Mouse (Mus musculus): ENCODE results near the gene Cmpk1. TPM values are rescaled to one million over a fixed set of nuclear protein-coding genes. Genes with fewer than 3 reads are reported as not detected.

Gene Cmpk1
- polyA plus RNA-seq, 1 experiment: 143 TPM

- no peak overlapping the region for H3K4me3 ChIP-seq (ENCODE audit: insufficient read depth, low read length)
- H3K27ac ChIP-seq (ENCODE audit: insufficient read depth, low read depth, low read length): no peak overlapping the region
- H3K4me1 ChIP-seq (ENCODE audit: control insufficient read depth, insufficient read depth, low read length): no peaks in the 10 kb centered on the region
- TF ChIP-seq POLR2A (IDR thresholded peaks at IDR 0.05; ENCODE audit: borderline replicate concordance, low read depth, low read length) (no peak), CTCF (IDR thresholded peaks at IDR 0.05; ENCODE audit: low read depth, low read length) (peak; percentile 46; the same call in 1 of the 2 replicates)
Measured at GRCm38 (mm10) chr4:114947395-114947794, 39.6 kb downstream of the Cmpk1 start.

GRCm38 (mm10) chr4:114946416-114946815 lies 40.6 kb downstream of the Cmpk1 start:
- H3K4me1 ChIP-seq (ENCODE audit: control insufficient read depth, insufficient read depth, low read length): no peaks in the 10 kb centered on the region
- H3K27ac ChIP-seq (ENCODE audit: insufficient read depth, low read depth, low read length): no peak overlapping the region
- TF ChIP-seq CTCF (IDR thresholded peaks at IDR 0.05; ENCODE audit: low read depth, low read length) (no peak), POLR2A (IDR thresholded peaks at IDR 0.05; ENCODE audit: borderline replicate concordance, low read depth, low read length) (no peak)
- no peak overlapping the region for H3K4me3 ChIP-seq (ENCODE audit: insufficient read depth, low read length)

DNA sequence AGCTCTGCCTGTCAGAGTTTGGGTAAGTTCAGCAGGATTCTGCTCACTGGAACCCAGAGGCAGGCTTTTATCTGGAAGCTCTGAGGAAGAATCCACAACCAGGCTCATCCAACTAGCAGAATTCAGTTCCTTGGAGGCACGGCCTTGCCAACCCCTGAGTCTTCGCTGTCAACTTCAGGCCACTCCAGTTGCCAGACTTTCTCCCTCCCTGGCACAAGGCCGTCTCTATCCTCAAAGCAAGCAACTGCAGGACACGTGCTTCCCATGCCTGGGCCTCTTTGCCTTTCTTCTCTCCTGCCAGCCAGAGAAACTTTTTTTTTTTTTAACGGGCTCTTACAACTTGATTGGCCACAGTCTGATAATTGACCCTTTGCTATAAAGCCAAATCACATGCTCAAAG lies 42.0 kb downstream of the Cmpk1 start:
- no peaks in the 10 kb centered on the region for H3K4me1 ChIP-seq (ENCODE audit: control insufficient read depth, insufficient read depth, low read length)
- no peak overlapping the region for H3K4me3 ChIP-seq (ENCODE audit: insufficient read depth, low read length)
- TF ChIP-seq POLR2A (IDR thresholded peaks at IDR 0.05; ENCODE audit: borderline replicate concordance, low read depth, low read length) (no peak), CTCF (IDR thresholded peaks at IDR 0.05; ENCODE audit: low read depth, low read length) (no peak)
- no peak overlapping the region for H3K27ac ChIP-seq (ENCODE audit: insufficient read depth, low read depth, low read length)

GRCm38 (mm10) chr4:114942583-114942982 lies 44.5 kb downstream of the Cmpk1 start:
- no peaks in the 10 kb centered on the region for H3K4me1 ChIP-seq (ENCODE audit: control insufficient read depth, insufficient read depth, low read length)
- no peak for TF ChIP-seq POLR2A (IDR thresholded peaks at IDR 0.05; ENCODE audit: borderline replicate concordance, low read depth, low read length)
- no peak for TF ChIP-seq CTCF (IDR thresholded peaks at IDR 0.05; ENCODE audit: low read depth, low read length)
- H3K4me3 ChIP-seq (ENCODE audit: insufficient read depth, low read length): no peak overlapping the region
- no peak overlapping the region for H3K27ac ChIP-seq (ENCODE audit: insufficient read depth, low read depth, low read length)

DNA sequence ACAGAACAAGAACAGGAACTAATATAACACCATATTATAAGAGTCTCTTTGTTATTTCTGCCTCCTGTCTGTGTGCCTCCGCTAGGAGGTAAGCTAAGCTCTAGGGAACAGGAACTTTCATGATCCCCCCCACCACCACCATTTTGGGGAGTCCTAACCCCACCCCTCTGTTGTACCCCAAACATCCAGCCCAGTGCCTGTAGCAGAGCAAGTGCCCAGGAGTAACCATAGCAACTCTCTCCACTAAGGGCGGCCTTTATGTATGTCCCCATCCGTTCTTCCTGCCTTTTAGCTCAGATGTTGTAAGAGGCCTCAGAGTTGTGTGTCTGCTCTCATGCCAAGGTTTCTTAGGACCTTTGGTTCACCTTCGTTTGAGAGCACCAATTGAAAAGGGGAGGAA lies 44.9 kb downstream of the Cmpk1 start:
- Histone ChIP-seq H3K4me1 (ENCODE audit: control insufficient read depth, insufficient read depth, low read length) (peaks cover 4% of the 10 kb centered on the region; the same call in 1 of the 2 replicates), H3K27ac (ENCODE audit: insufficient read depth, low read depth, low read length) (no peak overlapping the region), H3K4me3 (ENCODE audit: insufficient read depth, low read length) (no peak overlapping the region)
- TF ChIP-seq CTCF (IDR thresholded peaks at IDR 0.05; ENCODE audit: low read depth, low read length) (no peak), POLR2A (IDR thresholded peaks at IDR 0.05; ENCODE audit: borderline replicate concordance, low read depth, low read length) (no peak)

GRCm38 (mm10) chr4:114941311-114941710 lies 45.7 kb downstream of the Cmpk1 start:
- Histone ChIP-seq H3K4me1 (ENCODE audit: control insufficient read depth, insufficient read depth, low read length) (peaks cover 4% of the 10 kb centered on the region; the same call in 1 of the 2 replicates), H3K27ac (ENCODE audit: insufficient read depth, low read depth, low read length) (no peak overlapping the region), H3K4me3 (ENCODE audit: insufficient read depth, low read length) (no peak overlapping the region)
- TF ChIP-seq CTCF (IDR thresholded peaks at IDR 0.05; ENCODE audit: low read depth, low read length): no peak
- no peak for TF ChIP-seq POLR2A (IDR thresholded peaks at IDR 0.05; ENCODE audit: borderline replicate concordance, low read depth, low read length)

DNA sequence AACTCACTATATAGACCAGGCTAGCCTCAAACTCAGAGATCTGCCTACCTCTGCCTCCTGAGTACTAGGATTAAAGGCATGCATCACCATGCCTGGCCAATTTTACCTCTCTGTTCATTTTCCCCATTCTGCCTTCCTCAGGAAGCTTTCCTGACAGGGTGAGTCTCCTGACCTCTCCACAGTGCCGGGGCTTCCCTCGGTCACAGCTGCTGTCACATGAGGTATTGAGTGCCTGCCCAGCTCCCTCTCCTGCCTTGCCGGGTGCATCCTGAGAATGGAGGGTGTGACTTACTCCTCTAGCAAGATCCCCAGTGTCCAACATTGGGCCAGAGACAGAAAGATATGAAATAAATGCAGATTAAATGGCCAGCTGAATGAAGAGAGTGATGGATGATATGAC lies 48.8 kb downstream of the Cmpk1 start:
- TF ChIP-seq CTCF (IDR thresholded peaks at IDR 0.05; ENCODE audit: low read depth, low read length): no peak
- no peak for TF ChIP-seq POLR2A (IDR thresholded peaks at IDR 0.05; ENCODE audit: borderline replicate concordance, low read depth, low read length)
- Histone ChIP-seq H3K27ac (ENCODE audit: insufficient read depth, low read depth, low read length) (no peak overlapping the region), H3K4me3 (ENCODE audit: insufficient read depth, low read length) (no peak overlapping the region), H3K4me1 (ENCODE audit: control insufficient read depth, insufficient read depth, low read length) (peaks cover 18% of the 10 kb centered on the region)

- TF ChIP-seq POLR2A (IDR thresholded peaks at IDR 0.05; ENCODE audit: borderline replicate concordance, low read depth, low read length): no peak
- no peak for TF ChIP-seq CTCF (IDR thresholded peaks at IDR 0.05; ENCODE audit: low read depth, low read length)
Measured at GRCm38 (mm10) chr4:114937459-114938047, 49.5 kb downstream of the Cmpk1 start.

GRCm38 (mm10) chr4:114934188-114934587 lies 52.9 kb downstream of the Cmpk1 start:
- Histone ChIP-seq H3K4me3 (ENCODE audit: insufficient read depth, low read length) (no peak overlapping the region), H3K4me1 (ENCODE audit: control insufficient read depth, insufficient read depth, low read length) (peaks cover 18% of the 10 kb centered on the region), H3K27ac (ENCODE audit: insufficient read depth, low read depth, low read length) (peak overlapping the region; percentile 15)
- no peak for TF ChIP-seq POLR2A (IDR thresholded peaks at IDR 0.05; ENCODE audit: borderline replicate concordance, low read depth, low read length)
- TF ChIP-seq CTCF (IDR thresholded peaks at IDR 0.05; ENCODE audit: low read depth, low read length): no peak

More at GRCm38 (mm10) chr4:114937459-114938047, 49.5 kb downstream of the Cmpk1 start:
- no peak overlapping the region for H3K27ac ChIP-seq (ENCODE audit: insufficient read depth, low read depth, low read length)
- H3K4me1 ChIP-seq (ENCODE audit: control insufficient read depth, insufficient read depth, low read length): peaks cover 18% of the 10 kb centered on the region
- no peak overlapping the region for H3K4me3 ChIP-seq (ENCODE audit: insufficient read depth, low read length)

- Histone ChIP-seq H3K27ac (ENCODE audit: insufficient read depth, low read depth, low read length) (no peak overlapping the region), H3K4me1 (ENCODE audit: control insufficient read depth, insufficient read depth, low read length) (peaks cover 21% of the 10 kb centered on the region), H3K4me3 (ENCODE audit: insufficient read depth, low read length) (no peak overlapping the region)
- TF ChIP-seq POLR2A (IDR thresholded peaks at IDR 0.05; ENCODE audit: borderline replicate concordance, low read depth, low read length) (no peak), CTCF (IDR thresholded peaks at IDR 0.05; ENCODE audit: low read depth, low read length) (no peak)
Measured at GRCm38 (mm10) chr4:114932747-114933146, 54.3 kb downstream of the Cmpk1 start.

All from bone marrow macrophage, adult 2 months (primary cell).